Mouse (Mus musculus) liver, embryonic 11.5 days (tissue): ENCODE results near the gene Ehbp1l1. TPM values are rescaled to one million over a fixed set of nuclear protein-coding genes. Genes with fewer than 3 reads are reported as not detected.

ENCODE experiments used
- ATAC-seq: fragments of 200-750 bp; cut with Nextera tagmentation; replicated peaks from 2 replicates; pipeline ENCODE4 v1.8.0; 2017; ENCODE audit warnings: moderate number of reproducible peaks, mild to moderate bottlenecking, moderate TSS enrichment, moderate library complexity; ENCODE audit not compliant: low FRiP score
- DNase-seq: peaks from one replicate; pipeline ENCODE4 v3.0.0-alpha.2; 2017; ENCODE audit warnings: low spot score
- H3K27ac ChIP-seq: fragments of 300-500 bp; sonication (generic); 2 replicates; pipeline ENCODE4 v1.5.1; 2014; ENCODE audit warnings: mild to moderate bottlenecking, low read depth, low read length, control low read depth
- H3K27me3 ChIP-seq: fragments of 300-500 bp; sonication (generic); replicated peaks from 2 replicates; pipeline ENCODE4 v1.6.1; 2014; ENCODE audit warnings: low read length, mixed read lengths; ENCODE audit not compliant: control insufficient read depth, insufficient read depth
- H3K36me3 ChIP-seq: fragments of 300-500 bp; sonication (generic); 2 replicates; pipeline ENCODE4 v1.6.1; 2014; ENCODE audit warnings: mild to moderate bottlenecking, low read length, moderate library complexity, mixed read lengths; ENCODE audit not compliant: control insufficient read depth, insufficient read depth
- H3K4me1 ChIP-seq: fragments of 300-500 bp; sonication (generic); replicated peaks from 2 replicates; pipeline ENCODE4 v1.6.1; 2014; ENCODE audit warnings: low read length, mixed read lengths; ENCODE audit not compliant: control insufficient read depth, insufficient read depth
- H3K4me2 ChIP-seq: fragments of 300-500 bp; sonication (generic); 2 replicates; pipeline ENCODE4 v1.6.1; 2014; ENCODE audit warnings: mild to moderate bottlenecking, control low read depth, moderate library complexity
- H3K4me3 ChIP-seq: fragments of 300-500 bp; sonication (generic); 2 replicates; pipeline ENCODE4 v1.5.1; 2014; ENCODE audit warnings: low read depth, low read length, control low read depth
- H3K9ac ChIP-seq: fragments of 300-500 bp; sonication (generic); 2 replicates; pipeline ENCODE4 v1.6.1; 2014; ENCODE audit warnings: low read depth, low read length, control low read depth
- H3K9me3 ChIP-seq: fragments of 300-500 bp; sonication (generic); 2 replicates; pipeline ENCODE4 v1.6.1; 2016; ENCODE audit warnings: low read length, inconsistent platforms, mixed read lengths; ENCODE audit not compliant: control insufficient read depth
- WGBS: fragments of 180-500 bp; shearing (Covaris S2); extraction: QIAGEN DNeasy Blood & Tissue Kit; methylation state at CpG from one replicate; pipeline ENCODE4 v1.1.7; 2014; 5-methylcytosine and 5-hydroxymethylcytosine counted together
- polyA plus RNA-seq: library from polyadenylated mRNA; unstranded; fragments of >200 nt; fragmentation: Nextera tagmentation; extraction: Ambion mirVana; gene quantifications from 2 replicates; pipeline ENCODE4 v1.2.1, GENCODE M21; 2014

The Ehbp1l1 gene
- polyA plus RNA-seq, 1 experiment from 2014 or later, result 67.1 TPM

DNA sequence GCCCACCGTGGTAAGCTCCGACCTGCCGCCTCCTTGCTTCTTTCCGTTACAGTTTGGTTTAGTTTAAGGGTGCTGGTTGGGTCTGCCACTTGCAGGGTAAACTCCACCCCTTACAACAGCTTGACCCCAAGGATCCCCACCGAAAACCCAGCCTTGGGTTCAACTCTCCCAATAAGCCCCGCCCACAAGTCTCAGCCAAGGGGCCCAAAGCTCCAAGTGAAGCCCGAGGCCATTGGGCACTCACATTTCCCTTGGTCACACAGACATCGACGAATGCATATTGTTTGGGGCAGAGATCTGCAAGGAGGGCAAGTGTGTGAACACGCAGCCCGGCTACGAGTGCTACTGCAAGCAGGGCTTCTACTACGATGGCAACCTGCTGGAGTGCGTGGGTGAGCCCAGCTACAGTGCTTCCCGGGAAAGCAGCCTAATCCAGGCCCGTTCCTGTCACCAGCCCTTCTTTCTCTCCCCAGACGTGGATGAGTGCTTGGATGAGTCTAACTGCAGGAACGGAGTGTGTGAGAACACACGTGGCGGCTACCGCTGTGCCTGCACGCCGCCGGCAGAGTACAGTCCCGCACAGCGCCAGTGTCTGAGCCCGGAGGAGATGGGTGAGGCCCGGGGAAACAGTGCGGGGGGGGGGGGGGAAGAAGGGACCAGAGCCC, 30.3 kb upstream of the Ehbp1l1 start:
- Histone ChIP-seq H3K27ac (no peak overlapping the region), H3K9me3 (no peaks in the 10 kb centered on the region), H3K36me3 (peaks cover 22% of the 10 kb centered on the region), H3K4me1 (peaks cover 14% of the 10 kb centered on the region), H3K27me3 (peaks cover 59% of the 10 kb centered on the region), H3K9ac (peak overlapping the region; percentile 30; the same call in 1 of the 2 replicates), H3K4me2 (peak overlapping the region; percentile 60), H3K4me3 (peak overlapping the region; percentile 27; the same call in 1 of the 2 replicates)
- DNase-seq (no peak), ATAC-seq (no peak)
- 16% methylated on average over 28 of the region's 29 CpGs for WGBS

DNA sequence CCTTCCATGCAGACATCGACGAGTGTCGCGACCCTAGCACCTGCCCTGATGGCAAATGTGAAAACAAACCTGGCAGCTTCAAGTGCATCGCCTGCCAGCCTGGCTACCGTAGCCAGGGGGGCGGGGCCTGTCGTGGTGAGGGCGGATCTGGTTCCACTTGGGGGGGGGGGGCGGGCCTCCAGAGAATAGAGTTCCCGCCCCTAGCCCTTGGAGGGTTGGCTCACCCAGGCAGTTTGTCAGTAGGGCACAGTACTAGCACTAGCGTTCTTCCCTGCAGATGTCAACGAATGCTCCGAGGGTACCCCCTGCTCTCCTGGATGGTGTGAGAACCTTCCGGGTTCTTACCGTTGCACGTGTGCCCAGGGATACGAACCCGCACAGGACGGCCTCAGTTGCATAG, 25.6 kb upstream of the Ehbp1l1 start:
- Histone ChIP-seq H3K9ac (no peak overlapping the region), H3K27ac (no peak overlapping the region), H3K9me3 (no peaks in the 10 kb centered on the region), H3K4me1 (peaks cover 18% of the 10 kb centered on the region), H3K27me3 (peaks cover 87% of the 10 kb centered on the region), H3K4me3 (peak overlapping the region; percentile 24), H3K36me3 (no peaks in the 10 kb centered on the region), H3K4me2 (peak overlapping the region; percentile 43)
- ATAC-seq (peak; percentile 41), DNase-seq (no peak)
- 10% methylated on average over 20 of the region's 20 CpGs for WGBS

DNA sequence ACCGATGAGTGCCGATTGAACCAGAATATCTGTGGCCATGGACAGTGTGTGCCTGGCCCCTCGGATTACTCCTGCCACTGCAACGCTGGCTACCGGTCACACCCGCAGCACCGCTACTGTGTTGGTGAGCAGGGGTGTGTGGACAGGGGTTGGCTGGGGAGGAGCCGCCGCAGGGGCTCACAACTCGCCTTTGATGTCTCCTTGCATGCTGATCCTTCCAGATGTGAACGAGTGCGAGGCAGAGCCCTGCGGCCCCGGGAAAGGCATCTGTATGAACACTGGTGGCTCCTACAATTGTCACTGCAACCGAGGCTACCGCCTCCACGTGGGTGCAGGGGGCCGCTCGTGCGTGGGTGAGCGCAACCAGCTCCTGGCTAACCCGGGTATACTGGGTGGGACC, 24.8 kb upstream of the Ehbp1l1 start:
- H3K9ac ChIP-seq, result no peak overlapping the region
- no peak overlapping the region for H3K27ac ChIP-seq
- 9% methylated on average over 22 of the region's 22 CpGs for WGBS
- peaks cover 22% of the 10 kb centered on the region for H3K4me1 ChIP-seq
- no peak overlapping the region; the same call in 1 of the 2 replicates for H3K4me2 ChIP-seq
- H3K27me3 ChIP-seq, result peaks cover 87% of the 10 kb centered on the region
- H3K4me3 ChIP-seq, result peak overlapping the region; percentile 11; the same call in 1 of the 2 replicates
- H3K36me3 ChIP-seq, result no peaks in the 10 kb centered on the region
- ATAC-seq (no peak), DNase-seq (no peak)
- H3K9me3 ChIP-seq, result no peaks in the 10 kb centered on the region

DNA sequence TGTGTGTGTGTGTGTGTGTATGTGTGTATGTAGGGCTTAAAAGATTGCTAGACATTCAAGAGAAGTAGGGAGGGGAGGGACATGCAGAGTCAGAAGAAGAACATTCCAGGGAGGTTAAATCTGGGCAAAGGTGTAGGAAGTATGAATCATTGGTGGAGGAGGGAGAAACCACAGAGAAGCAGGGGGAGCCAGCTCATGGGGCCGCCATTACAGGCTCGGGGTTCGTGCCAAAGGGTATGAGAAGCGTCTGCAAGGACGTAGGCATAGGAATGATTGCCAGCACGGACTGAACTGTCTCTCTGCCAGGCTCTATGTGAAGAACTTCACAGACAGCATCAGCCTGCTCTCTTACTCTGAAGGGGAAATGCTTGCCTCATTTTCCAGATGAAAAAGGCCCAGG, 23.4 kb upstream of the Ehbp1l1 start:
- H3K27ac ChIP-seq, result no peak overlapping the region
- H3K9ac ChIP-seq, result no peak overlapping the region
- H3K27me3 ChIP-seq, result peaks cover 89% of the 10 kb centered on the region
- no peaks in the 10 kb centered on the region for H3K9me3 ChIP-seq
- H3K4me3 ChIP-seq, result no peak overlapping the region
- DNase-seq (no peak), ATAC-seq (no peak)
- no peak overlapping the region for H3K4me2 ChIP-seq
- H3K4me1 ChIP-seq, result peaks cover 29% of the 10 kb centered on the region
- WGBS, result 67% methylated on average over 6 of the region's 6 CpGs
- H3K36me3 ChIP-seq, result no peaks in the 10 kb centered on the region

DNA sequence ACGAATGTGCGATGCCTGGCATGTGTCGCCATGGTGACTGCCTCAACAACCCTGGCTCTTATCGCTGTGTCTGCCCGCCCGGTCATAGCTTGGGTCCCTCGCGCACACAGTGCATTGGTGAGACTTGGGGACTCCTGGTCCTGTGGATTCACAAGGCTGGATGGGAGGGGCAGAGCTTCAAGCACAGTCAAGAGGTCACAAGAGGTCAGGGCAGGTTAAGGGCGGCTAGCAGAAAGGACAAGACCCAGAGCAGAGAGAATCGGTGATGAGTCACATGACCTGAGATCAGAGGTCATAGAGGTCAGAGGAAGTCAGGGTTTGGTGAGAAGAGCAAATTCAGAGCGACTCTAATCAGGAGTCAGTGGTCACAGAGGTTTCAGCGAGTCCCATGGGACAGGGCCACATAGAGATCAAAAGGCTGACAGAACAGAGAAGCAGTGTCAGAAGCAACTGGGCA, 20.8 kb upstream of the Ehbp1l1 start:
- H3K4me1 ChIP-seq, result peaks cover 33% of the 10 kb centered on the region
- 0 out of 2 replicates have a peak, but pooled peaks have one; percentile 33 for ATAC-seq
- WGBS, result 27% methylated on average over 12 of the region's 12 CpGs

DNA sequence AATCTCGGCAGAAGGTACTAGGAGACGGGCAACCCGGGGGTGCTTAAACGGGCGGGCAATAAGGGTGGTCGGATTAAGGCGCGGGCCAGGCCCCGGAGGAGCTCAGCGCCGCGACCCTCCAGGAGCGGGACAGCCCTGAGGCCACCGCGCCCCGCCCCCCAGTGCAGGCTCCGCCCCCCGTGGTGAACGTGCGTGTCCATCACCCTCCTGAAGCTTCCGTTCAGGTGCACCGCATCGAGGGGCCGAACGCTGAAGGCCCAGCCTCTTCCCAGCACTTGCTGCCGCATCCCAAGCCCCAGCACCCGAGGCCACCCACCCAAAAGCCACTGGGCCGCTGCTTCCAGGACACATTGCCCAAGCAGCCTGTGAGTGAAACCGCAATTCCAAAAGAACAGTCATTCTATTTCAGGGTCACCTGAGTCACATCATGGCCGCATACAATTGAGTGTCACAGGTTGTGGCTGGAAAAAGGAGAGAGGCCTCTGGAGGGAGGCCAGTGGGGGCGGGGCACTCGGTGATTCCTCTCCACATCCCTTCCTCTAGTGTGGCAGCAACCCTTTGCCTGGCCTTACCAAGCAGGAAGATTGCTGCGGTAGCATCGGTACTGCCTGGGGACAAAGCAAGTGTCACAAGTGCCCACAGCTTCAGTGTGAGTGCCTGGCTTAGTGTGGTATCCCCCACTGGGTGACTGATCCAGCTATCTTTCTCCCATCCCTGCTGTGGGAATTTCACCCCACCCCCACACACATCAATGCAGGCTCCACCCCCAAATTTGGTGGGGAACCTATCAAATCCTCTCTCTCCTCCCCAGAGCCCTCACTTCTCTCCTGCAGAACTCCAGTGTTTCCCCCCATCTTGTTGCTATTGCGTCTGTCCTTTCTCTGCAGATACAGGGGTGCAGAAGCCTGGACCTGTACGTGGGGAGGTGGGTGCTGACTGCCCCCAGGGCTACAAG, 19.9 kb upstream of the Ehbp1l1 start:
- H3K27ac ChIP-seq, result peak overlapping the region; percentile 32; the same call in 1 of the 2 replicates
- no peaks in the 10 kb centered on the region for H3K36me3 ChIP-seq
- peaks cover 25% of the 10 kb centered on the region for H3K4me1 ChIP-seq
- WGBS, result 4% methylated on average over 36 of the region's 36 CpGs
- DNase-seq (no peak), ATAC-seq (no peak)
- H3K9ac ChIP-seq, result peak overlapping the region; percentile 28; the same call in 1 of the 2 replicates
- no peaks in the 10 kb centered on the region for H3K9me3 ChIP-seq
- H3K4me3 ChIP-seq, result peak overlapping the region; percentile 23; the same call in 1 of the 2 replicates
- H3K27me3 ChIP-seq, result peaks cover 99% of the 10 kb centered on the region
- H3K4me2 ChIP-seq, result peak overlapping the region; percentile 55

More for the DNA sequence above, 20.8 kb upstream of the Ehbp1l1 start:
- Histone ChIP-seq H3K27me3 (peaks cover 99% of the 10 kb centered on the region), H3K4me2 (peak overlapping the region; percentile 38), H3K4me3 (no peak overlapping the region), H3K27ac (peak overlapping the region; percentile 32; the same call in 1 of the 2 replicates), H3K36me3 (no peaks in the 10 kb centered on the region), H3K9me3 (no peaks in the 10 kb centered on the region), H3K9ac (no peak overlapping the region)
- DNase-seq, result no peak

DNA sequence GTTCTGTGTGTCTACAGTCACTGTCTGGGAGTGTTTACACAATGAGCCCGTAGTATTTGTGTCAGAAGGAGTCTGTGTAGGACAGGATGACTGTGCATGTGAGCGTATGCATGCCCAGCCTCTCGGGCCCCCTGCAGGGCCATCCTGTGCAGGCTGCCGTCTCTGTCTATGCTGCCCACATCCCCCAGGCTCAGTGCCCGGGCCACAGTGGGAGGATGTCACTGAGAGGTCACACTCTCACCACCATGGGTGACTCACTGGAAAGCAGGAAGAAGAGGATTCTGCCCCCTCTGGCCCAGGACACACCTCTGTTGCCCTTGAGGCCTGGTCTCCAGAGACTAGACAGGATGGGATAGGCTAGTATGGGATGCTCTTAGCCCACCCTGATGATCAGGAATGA, 17.5 kb upstream of the Ehbp1l1 start:
- Histone ChIP-seq H3K9ac (no peak overlapping the region), H3K9me3 (no peaks in the 10 kb centered on the region), H3K4me3 (no peak overlapping the region), H3K4me1 (peaks cover 26% of the 10 kb centered on the region), H3K27me3 (peaks cover 97% of the 10 kb centered on the region), H3K27ac (no peak overlapping the region), H3K4me2 (no peak overlapping the region), H3K36me3 (no peaks in the 10 kb centered on the region)
- no peak for DNase-seq
- no peak for ATAC-seq
- 56% methylated on average over 5 of the region's 5 CpGs for WGBS

DNA sequence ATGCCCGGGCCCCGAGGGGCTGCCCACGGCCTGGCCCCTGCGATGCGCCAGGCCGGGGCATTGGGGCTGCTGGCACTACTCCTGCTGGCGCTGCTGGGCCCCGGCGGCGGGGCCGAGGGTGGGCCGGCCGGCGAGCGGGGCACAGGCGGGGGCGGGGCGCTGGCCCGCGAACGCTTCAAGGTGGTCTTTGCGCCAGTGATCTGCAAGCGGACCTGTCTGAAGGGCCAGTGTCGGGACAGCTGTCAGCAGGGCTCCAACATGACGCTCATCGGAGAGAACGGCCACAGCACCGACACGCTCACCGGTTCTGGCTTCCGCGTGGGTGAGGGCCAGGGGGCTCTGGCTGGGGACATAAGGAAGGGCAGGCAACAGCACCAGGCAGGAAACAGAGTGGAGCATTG, 16.1 kb upstream of the Ehbp1l1 start:
- Histone ChIP-seq H3K4me2 (peak overlapping the region; percentile 71), H3K27ac (peak overlapping the region; percentile 30; the same call in 1 of the 2 replicates), H3K27me3 (peaks cover 87% of the 10 kb centered on the region), H3K4me3 (peak overlapping the region; percentile 53), H3K36me3 (no peaks in the 10 kb centered on the region), H3K4me1 (peaks cover 24% of the 10 kb centered on the region), H3K9ac (peak overlapping the region; percentile 65), H3K9me3 (no peaks in the 10 kb centered on the region)
- no peak for ATAC-seq
- DNase-seq, result peak; percentile 54
- 6% methylated on average over 32 of the region's 32 CpGs for WGBS
